Mouse (Mus musculus) myocyte (in vitro differentiated cells): ENCODE measurements at regions not wholly inside any gene's neighbourhood (a gene's known extent, or its start where the extent isn't known, plus 50 kb on each side); places are given as distances from the start of the nearest gene placed in this dataset.

Experiments used
- H3K27me3 ChIP-seq: one replicate; pipeline ENCODE4 v1.6.1; 2011; ENCODE audit not compliant: control insufficient read depth, insufficient read depth, insufficient read length
- H3K36me3 ChIP-seq: one replicate; pipeline ENCODE4 v1.6.1; 2011; ENCODE audit not compliant: control insufficient read depth, insufficient read depth
- H3K4me2 ChIP-seq: one replicate; pipeline ENCODE4 v1.6.1; 2011; ENCODE audit warnings: low read depth, control low read depth
- H3K4me3 ChIP-seq: one replicate; pipeline ENCODE4 v1.5.1; 2011; ENCODE audit warnings: mild to moderate bottlenecking, control low read depth, moderate library complexity
- H3K79me2 ChIP-seq: one replicate; pipeline ENCODE4 v1.6.1; 2011; ENCODE audit not compliant: control insufficient read depth, insufficient read depth
- H3ac ChIP-seq: one replicate; pipeline ENCODE4 v1.6.1; 2011; ENCODE audit not compliant: control insufficient read depth, insufficient read length
- CEBPB ChIP-seq: IDR thresholded peaks from 2 replicates; pipeline ENCODE4 v1.6.1; 2011; ENCODE audit warnings: mild to moderate bottlenecking, moderate library complexity; ENCODE audit not compliant: poor library complexity, insufficient read depth, severe bottlenecking
- E2F4 ChIP-seq: IDR thresholded peaks from one replicate; pipeline ENCODE4 v1.6.1; 2011; ENCODE audit warnings: mild to moderate bottlenecking, control low read depth, moderate library complexity; ENCODE audit not compliant: insufficient read depth
- MAX ChIP-seq: IDR thresholded peaks from one replicate; pipeline ENCODE4 v1.6.1; 2011; ENCODE audit warnings: low read depth, mild to moderate bottlenecking, control low read depth
- MYOD1 ChIP-seq, 3 experiments: IDR thresholded peaks; one replicate each; pipeline ENCODE4 v1.6.1; 2011; ENCODE audit warnings: control low read depth in 2 of 3, low read depth in 2 of 3, mild to moderate bottlenecking in 2 of 3, moderate library complexity in 1 of 3; ENCODE audit not compliant: insufficient read length in 2 of 3, control insufficient read depth in 1 of 3
- MYOG ChIP-seq, 3 experiments: IDR thresholded peaks; one replicate each; pipeline ENCODE4 v1.6.1; 2011; ENCODE audit warnings: control low read depth in 2 of 3, low read depth in 2 of 3, mild to moderate bottlenecking in 2 of 3; ENCODE audit not compliant: insufficient read length in 2 of 3, control insufficient read depth in 1 of 3, insufficient read depth in 1 of 3
- POLR2A ChIP-seq: IDR thresholded peaks from one replicate; pipeline ENCODE4 v1.6.1; 2011; ENCODE audit warnings: low read depth, mild to moderate bottlenecking, control low read depth, moderate library complexity; ENCODE audit not compliant: insufficient read length
- POLR2AphosphoS2 ChIP-seq: IDR thresholded peaks from one replicate; pipeline ENCODE4 v1.6.1; 2011; ENCODE audit warnings: low read depth, control low read depth; ENCODE audit not compliant: insufficient read length
- REST ChIP-seq: IDR thresholded peaks from one replicate; pipeline ENCODE4 v1.6.1; 2011; ENCODE audit warnings: mild to moderate bottlenecking, control low read depth, moderate library complexity; ENCODE audit not compliant: insufficient read depth, insufficient read length
- SRF ChIP-seq: IDR thresholded peaks from one replicate; pipeline ENCODE4 v1.6.1; 2011; ENCODE audit warnings: low read depth; ENCODE audit not compliant: control insufficient read depth, insufficient read length
- TCF12 ChIP-seq: IDR thresholded peaks from one replicate; pipeline ENCODE4 v1.6.1; 2011; ENCODE audit warnings: mild to moderate bottlenecking, control low read depth; ENCODE audit not compliant: poor library complexity, insufficient read depth, severe bottlenecking
- TCF3 ChIP-seq: IDR thresholded peaks from one replicate; pipeline ENCODE4 v1.6.1; 2011; ENCODE audit warnings: low read depth, control low read depth; ENCODE audit not compliant: insufficient read length
- USF1 ChIP-seq: IDR thresholded peaks from one replicate; pipeline ENCODE4 v1.6.1; 2011; ENCODE audit warnings: low read depth, mild to moderate bottlenecking, control low read depth, moderate library complexity

DNA sequence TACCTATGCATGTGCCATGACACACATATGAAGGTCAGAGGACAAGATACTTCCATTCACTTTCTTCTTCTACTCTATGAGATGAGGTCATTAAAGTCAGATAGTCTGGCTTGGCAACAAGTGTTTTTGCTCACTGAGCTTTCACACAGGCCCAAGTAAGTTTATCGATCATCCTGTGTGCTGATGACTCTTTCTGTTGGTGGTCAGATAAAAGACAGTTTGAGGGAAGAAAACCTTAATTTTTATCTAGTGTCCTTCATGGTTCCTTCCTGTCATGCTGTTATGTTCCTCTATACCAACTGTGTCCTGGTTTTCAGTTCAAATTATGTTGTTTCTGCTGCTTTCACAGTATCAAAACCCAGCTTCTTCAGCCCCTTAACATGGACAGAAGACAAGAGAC, 98.8 kb upstream of the Robo2 start:
- no peaks in the 10 kb centered on the region for H3K36me3 ChIP-seq
- no peaks in the 10 kb centered on the region for H3K79me2 ChIP-seq
- TF ChIP-seq CEBPB (no peak), SRF (no peak), POLR2A (no peak), USF1 (no peak), POLR2AphosphoS2 (no peak), REST (no peak), MAX (no peak), MYOD1 (IDR thresholded peaks at IDR 0.05; ENCODE audit: control insufficient read depth in 1 of 3, insufficient read length in 2 of 3, low read depth in 2 of 3) (no peak), TCF12 (no peak), E2F4 (no peak), TCF3 (no peak), MYOG (IDR thresholded peaks at IDR 0.05; ENCODE audit: control insufficient read depth in 1 of 3, insufficient read depth in 1 of 3, insufficient read length in 2 of 3, low read depth in 2 of 3) (no peak)

DNA sequence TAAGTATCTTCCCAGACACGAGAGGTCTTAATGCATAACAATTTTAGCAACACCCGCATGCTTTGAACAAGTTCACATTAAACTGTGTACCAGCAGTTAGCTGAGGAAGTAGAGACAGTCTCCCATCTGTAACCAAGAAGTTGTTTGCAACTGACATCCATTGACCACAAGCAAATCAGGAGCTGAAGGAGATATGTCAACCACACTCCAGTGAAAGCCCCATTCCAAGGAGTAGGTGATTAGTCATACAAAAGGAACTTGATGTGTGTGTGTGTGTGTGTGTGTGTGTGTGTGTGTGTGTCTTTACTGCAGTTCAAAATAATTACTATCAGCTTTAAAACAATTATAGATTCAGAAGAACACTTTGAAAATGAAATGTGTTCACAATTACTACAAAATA, 97.9 kb upstream of the Robo2 start:
- no peak overlapping the region for H3ac ChIP-seq
- no peaks in the 10 kb centered on the region for H3K27me3 ChIP-seq
- H3K79me2 ChIP-seq, result no peaks in the 10 kb centered on the region
- no peak for TF ChIP-seq TCF12
- TF ChIP-seq SRF, result no peak
- TF ChIP-seq POLR2A, result no peak
- H3K36me3 ChIP-seq, result no peaks in the 10 kb centered on the region
- H3K4me3 ChIP-seq, result no peak overlapping the region
- no peak overlapping the region for H3K4me2 ChIP-seq

More for the DNA sequence above, 98.8 kb upstream of the Robo2 start:
- no peak overlapping the region for H3K4me2 ChIP-seq
- H3K27me3 ChIP-seq, result no peaks in the 10 kb centered on the region
- no peak overlapping the region for H3K4me3 ChIP-seq
- H3ac ChIP-seq, result no peak overlapping the region

DNA sequence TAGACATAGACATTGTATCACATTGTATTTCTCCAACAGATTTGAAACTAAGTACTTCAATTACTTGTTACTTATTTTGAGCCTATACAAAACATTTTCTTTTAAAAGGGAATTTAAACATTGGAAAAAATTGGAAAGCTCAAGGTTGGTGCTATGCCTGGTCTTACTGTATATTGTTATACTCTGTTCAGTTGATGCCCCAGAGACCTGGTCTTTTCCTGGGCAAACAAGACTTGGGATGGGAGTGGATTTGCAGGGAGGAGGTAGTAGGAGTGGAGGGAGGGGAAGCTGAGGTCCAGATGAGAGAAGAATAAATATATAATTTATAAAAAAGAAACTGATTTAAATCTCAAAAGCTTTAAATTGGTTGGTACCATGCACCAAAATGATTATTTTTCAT, 95.1 kb upstream of the Robo2 start:
- Histone ChIP-seq H3K36me3 (no peaks in the 10 kb centered on the region), H3K27me3 (no peaks in the 10 kb centered on the region), H3K79me2 (no peaks in the 10 kb centered on the region), H3K4me3 (no peak overlapping the region), H3ac (no peak overlapping the region), H3K4me2 (no peak overlapping the region)
- TF ChIP-seq MYOD1 (IDR thresholded peaks at IDR 0.05; ENCODE audit: control insufficient read depth in 1 of 3, insufficient read length in 2 of 3, low read depth in 2 of 3) (no peak), SRF (no peak), TCF3 (no peak), CEBPB (no peak), TCF12 (no peak), MAX (no peak), USF1 (no peak), REST (no peak), POLR2A (no peak), MYOG (IDR thresholded peaks at IDR 0.05; ENCODE audit: control insufficient read depth in 1 of 3, insufficient read depth in 1 of 3, insufficient read length in 2 of 3, low read depth in 2 of 3) (no peak), POLR2AphosphoS2 (no peak), E2F4 (no peak)

DNA sequence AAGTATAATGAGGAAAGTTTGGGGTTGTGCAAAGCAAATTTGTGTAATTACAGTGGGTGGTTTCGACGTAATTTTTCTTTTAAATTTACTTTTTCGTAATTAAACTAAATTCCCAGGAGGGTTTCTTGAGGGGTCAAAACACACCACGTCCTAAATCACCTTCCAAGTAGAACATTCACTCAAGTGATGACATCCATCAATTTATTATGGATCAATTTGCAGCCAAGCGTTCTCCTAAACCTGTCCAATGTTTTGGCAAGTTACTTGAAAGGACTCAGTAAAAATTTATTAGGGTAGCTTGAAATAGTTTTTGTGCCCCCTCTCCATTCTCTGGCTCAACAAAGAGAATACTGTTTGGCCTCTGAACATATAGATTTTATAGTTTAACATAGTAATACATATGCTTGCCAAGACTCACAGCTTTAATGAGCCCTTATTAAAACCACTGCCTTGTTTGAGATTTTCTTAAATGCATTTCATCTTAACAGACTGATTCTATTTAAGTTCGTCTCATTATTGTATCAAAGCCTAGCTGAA, 94.6 kb upstream of the Robo2 start:
- H3K79me2 ChIP-seq, result no peaks in the 10 kb centered on the region
- no peak overlapping the region for H3K4me3 ChIP-seq
- no peak overlapping the region for H3K4me2 ChIP-seq
- H3ac ChIP-seq, result no peak overlapping the region
- H3K27me3 ChIP-seq, result no peaks in the 10 kb centered on the region
- TF ChIP-seq REST, result no peak
- TF ChIP-seq CEBPB, result no peak
- TF ChIP-seq USF1, result no peak
- TF ChIP-seq TCF12, result no peak
- no peak for TF ChIP-seq E2F4
- TF ChIP-seq MYOD1 (IDR thresholded peaks at IDR 0.05; ENCODE audit: control insufficient read depth in 1 of 3, insufficient read length in 2 of 3, low read depth in 2 of 3), result no peak
- no peak for TF ChIP-seq MYOG (IDR thresholded peaks at IDR 0.05; ENCODE audit: control insufficient read depth in 1 of 3, insufficient read depth in 1 of 3, insufficient read length in 2 of 3, low read depth in 2 of 3)
- no peak for TF ChIP-seq MAX
- TF ChIP-seq SRF, result no peak
- TF ChIP-seq POLR2A, result no peak
- no peak for TF ChIP-seq TCF3
- TF ChIP-seq POLR2AphosphoS2, result no peak
- no peaks in the 10 kb centered on the region for H3K36me3 ChIP-seq

DNA sequence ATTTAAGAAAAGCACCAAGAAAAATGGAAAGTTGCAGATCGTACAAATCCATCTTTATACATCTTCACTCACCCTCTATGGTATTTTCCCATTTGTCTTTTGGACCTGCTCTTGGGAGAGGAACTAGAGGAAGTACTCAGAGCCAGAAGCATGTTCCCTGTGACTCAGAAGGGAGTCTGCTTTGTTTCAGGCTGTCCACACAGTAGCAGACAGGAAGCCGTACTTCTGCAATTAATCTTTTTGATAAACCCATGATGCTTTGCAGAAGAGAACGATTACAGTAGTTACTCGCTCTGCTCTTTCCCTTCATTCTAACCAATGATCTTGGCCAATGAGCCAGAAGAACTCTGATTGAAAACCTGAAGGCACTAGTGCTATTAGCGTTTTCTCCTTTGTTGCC, 92.8 kb upstream of the Robo2 start:
- no peaks in the 10 kb centered on the region for H3K36me3 ChIP-seq
- H3K4me2 ChIP-seq, result no peak overlapping the region
- no peak overlapping the region for H3K4me3 ChIP-seq
- H3K79me2 ChIP-seq, result no peaks in the 10 kb centered on the region
- H3ac ChIP-seq, result no peak overlapping the region
- TF ChIP-seq SRF, result no peak
- no peak for TF ChIP-seq MYOD1 (IDR thresholded peaks at IDR 0.05; ENCODE audit: control insufficient read depth in 1 of 3, insufficient read length in 2 of 3, low read depth in 2 of 3)
- no peak for TF ChIP-seq TCF3
- no peak for TF ChIP-seq POLR2A
- no peaks in the 10 kb centered on the region for H3K27me3 ChIP-seq
